Mouse (Mus musculus) cerebellum, postnatal 4 days (tissue): Measurements from ENCODE around the gene Ankrd22.
A peak's percentile ranks its signal among the peaks of the same experiment; 100 is the strongest.
"Not testable (repeated sequence)": the region's sequence is repeated elsewhere in the genome, so short reads cannot be mapped to it uniquely, and the experiment has no call there.

Experiments used
- DNase-seq, 2 experiments: peaks; one replicate each; pipeline ENCODE4 v3.0.0; 2022; ENCODE audit warnings: low spot score in 2 of 2, mixed read lengths in 1 of 2

Gene Ankrd22

DNA sequence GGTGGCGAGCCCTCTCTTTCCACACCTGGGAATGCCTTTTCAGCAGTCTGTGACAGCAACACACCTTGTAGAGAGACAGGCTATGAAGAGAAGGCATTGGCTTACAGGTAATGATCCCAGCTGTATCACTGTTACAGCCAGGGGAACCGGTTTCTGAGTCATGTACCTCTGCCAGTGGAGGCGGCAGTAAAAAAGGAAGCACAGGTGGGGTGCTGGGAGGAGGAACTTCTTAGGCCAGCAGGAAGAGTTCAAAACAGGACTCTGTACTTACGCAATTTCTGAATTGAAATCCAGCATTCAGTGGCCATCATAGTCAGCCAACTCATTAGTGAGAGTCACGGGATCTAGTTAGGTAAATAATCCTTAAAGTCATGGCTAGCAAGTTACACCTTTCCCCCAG is at the start of gene Ankrd22:
Gene Ankrd22, minus strand, starts transcription at position 163 of the 400 bp plus-strand sequence.
- DNase-seq, result no peak

DNA sequence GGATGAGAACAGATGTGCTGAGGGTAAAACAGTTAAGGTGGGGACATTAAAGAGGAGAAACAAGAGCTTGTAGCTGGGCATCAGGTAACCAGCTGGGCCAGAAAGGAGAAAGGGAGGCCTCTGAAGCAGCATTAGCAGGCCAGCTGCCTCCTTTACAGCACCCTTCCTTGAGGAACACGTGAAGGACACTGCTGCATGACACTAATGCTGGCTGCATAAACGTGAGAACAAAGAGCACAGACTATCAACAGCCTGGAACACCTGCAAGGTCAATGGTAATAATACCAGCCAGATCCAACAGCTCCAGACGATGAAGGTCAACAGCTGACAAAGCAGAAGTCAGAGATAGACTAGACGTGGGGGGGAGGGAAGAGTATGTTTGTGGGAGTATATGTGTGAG is 48.3 kb upstream of the Ankrd22 start:
- no peak for DNase-seq

DNA sequence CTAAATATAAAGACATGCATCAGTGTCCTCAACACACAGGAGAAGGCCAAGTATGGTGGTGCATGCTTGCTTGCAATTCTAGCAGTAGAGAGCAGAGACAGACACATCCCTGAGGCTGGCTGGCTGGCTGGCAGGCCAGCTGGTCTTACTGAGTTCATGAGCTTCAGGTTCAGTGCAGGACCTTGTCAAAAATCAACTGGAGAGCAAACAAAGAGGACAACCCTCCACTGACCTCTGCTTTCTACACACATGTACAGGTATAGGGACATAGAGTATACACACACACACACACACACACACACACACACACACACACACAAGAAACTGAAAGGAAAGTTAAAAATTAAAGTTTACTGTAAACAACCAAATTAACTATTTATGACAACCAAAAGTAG is 47.4 kb upstream of the Ankrd22 start:
- DNase-seq, result no peak

DNA sequence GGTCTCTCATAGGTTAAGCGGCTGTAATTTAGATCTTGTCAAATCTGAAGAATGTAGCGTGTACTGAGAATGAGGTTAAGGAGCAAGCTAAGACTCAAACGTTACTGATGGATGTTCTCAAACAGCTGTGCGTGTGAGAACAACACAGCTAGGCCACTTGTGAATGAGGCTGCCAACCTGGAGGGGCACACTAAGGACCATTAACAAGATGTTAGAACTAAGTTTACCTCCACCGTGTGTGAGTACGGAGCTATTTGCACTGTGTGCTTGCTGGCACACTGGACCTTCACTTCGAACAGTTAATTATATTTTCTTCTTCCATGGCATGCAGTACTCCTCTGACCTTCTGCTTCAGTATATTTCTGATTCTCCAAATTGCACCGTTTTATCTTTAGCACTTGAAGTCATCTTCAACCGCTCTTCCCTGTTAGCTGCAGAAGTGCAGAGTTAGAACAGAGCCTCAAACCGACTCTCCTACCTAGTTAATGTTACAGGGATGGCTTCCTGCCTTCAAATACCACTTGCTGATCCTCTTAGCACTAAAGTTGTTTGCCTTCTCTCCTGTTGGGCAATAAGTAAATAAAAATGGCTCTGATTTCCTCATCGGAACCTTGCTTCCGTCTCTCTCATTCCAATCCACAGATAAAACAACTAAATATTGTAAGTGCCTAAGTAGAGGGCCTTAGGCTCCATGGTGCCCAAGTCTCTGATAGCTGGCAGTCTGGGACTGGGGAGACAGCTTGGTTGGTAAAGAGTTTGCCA is 46.8 kb upstream of the Ankrd22 start:
- DNase-seq, result no peak

DNA sequence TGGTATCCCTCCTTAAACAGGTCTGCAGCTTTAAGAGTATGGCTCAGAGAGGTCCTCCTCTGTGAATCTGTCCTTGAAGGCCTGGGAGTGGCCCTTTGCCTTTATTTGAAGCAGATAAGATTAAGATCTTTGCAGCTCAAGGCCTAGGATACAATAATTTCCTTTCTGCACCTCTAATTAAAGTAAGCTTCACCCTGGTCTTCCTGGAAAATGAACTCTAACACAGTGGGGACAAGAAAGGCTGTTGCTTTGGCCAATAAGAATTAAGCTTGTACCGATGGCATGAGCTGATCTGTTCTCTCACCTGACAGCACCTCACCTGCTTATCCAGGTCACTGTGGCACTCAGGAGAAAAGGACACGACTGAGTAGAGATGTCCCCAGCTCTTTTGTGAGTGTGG is 45.0 kb upstream of the Ankrd22 start:
- no peak for DNase-seq

DNA sequence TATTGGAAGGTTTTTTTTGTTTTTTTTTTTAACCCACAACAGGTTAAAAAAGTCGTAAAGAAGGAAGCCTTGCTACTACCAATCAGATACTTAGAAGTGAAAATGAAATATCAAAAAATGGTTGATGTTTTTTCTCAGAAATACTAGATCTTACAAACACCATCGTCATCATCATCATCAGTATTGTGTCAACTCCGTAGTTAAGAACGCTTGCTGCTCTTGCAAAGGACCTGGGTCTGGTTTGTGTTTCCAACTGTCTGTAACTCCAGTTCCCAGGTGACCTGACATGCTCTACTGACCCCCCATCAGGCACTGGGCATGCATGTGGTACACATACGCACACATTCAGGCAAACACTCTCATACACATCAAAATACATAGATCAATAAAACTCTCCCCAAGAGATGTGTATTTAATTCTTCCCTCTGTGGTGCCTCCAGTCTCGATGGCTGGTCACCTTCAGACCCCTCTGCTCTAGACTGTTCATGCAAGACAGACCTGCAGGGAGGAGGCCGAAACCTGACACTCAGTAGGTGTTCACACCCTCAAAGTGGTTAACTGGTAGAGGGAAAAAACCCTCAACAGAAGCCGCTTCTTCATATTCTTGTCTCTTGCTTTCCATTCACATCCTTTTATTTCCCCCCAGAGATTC is 44.2 kb upstream of the Ankrd22 start:
- DNase-seq, result no peak

DNA sequence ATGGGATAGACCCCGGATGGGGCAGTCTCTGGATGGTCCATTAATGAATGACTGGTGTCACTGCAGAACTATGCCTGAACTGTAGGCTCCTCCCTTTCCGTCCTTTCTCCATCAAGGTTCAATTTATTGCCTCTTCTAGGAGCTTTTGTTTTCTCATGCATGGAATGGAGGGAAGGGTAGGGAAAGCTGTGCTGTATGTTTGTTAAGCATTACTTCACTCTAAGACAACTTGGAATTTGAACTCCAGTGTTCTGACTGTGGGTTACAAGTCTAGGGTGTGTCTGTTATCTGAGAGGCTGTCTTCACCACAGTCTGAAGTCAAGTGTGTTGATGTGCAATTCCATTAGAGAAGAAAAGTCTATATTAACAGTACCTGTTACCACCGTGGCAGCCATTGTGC is 43.2 kb upstream of the Ankrd22 start:
- DNase-seq, result no peak

DNA sequence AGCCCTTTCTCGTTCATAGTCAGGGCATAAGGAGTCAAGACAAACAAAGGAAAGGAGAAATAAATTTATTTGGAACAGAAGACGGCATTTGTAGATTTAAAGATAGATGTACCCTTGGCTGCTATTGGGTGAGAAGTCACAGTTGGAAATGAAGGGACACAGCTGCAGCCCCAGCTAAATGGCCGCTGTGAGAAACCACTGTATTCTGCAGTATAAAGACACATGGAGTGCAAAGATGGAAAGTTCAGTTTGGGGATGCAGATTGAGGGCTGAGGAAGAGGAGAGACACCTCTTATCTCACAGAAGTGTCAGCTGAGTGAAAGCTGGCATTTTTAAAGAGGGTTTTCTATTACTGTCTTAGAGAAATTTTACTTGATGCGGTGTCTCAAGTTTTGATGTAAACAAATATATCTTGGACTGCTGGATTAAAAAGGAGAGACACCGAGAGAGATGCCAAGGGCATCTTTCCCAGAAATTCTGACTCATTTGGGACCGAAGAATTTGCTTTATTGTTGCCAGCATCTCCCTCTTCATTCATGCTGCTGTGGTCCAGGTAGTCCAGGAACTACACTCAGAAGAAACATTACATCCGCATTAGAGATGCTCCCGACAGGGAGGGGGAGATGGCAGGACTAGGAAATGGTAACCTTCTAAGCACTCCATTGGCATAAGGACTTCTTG is 41.0 kb upstream of the Ankrd22 start:
- no peak for DNase-seq

DNA sequence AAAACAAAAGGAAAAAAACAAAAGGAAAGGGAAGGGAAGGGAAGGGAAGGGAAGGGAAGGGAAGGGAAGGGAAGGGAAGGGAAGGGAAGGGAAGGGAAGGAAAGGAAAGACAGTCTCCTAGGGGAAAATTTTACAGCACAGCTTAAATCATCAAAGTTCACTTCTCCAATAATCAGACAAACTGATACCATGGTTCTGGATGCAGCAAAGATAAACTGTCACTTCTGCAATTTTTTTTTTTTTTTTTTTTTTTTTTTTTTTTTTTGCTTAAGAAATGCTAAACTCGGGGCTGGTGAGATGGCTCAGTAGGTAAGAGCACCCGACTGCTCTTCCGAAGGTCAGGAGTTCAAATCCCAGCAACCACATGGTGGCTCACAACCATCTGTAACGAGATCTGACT is 40.3 kb upstream of the Ankrd22 start:
- DNase-seq, result not testable (repeated sequence)

DNA sequence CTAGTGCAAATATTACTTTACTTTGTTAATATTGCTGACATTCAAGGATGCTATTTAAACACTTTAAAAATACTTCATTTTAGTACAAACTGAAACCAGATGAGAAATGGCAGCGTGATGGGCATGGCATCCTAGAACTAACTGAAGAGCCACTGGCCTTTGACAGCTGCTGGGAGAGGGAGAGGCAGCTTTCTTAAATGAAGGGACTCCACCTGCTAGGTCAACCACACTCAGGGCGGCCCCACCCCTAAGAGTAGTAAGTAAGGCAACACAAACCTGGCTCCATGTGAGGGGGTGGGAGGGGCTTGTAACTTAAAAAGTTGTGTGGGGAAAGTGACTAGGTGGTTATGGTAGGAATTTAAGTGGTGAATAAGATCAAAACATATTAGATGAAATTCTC is 36.8 kb upstream of the Ankrd22 start:
- DNase-seq, result no peak

DNA sequence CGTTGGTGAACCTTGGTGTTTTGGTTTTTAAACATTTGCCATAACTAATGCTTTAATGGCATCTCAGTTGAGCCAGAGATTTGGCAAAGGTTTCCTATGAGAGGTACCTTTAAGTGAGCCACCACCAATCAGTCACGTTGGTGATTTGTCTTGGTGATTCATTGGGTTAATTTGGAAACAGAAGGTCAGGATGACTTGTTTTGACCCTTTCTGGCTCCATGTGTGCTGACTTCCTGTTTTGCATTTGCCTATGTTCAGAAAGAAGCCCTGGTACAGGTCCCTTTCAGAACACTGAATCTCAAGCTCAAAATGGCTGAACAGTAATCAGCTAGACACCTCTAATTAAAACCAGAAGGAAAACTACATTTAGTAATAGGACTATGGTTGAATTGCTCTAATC is 33.6 kb upstream of the Ankrd22 start:
- DNase-seq, result no peak

DNA sequence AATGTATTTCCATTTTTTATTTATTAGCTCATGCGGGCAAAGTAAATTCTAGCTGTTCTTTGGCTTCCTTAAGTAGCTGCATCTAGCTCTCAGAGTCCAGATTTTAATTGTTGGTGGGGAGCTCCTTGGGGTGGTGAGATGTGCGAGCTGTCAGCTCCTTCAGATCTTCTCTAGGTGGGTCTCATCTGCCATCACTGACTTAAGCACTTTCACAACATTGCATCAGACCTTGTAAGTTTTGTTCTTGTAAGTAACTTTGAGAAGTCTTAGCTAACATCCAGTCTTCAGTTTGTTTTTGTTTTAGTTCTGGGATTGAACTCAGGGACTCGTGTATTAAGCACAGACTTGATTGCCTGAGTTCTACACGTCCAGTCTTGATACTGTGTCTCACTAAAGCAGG is 33.0 kb upstream of the Ankrd22 start:
- no peak for DNase-seq

DNA sequence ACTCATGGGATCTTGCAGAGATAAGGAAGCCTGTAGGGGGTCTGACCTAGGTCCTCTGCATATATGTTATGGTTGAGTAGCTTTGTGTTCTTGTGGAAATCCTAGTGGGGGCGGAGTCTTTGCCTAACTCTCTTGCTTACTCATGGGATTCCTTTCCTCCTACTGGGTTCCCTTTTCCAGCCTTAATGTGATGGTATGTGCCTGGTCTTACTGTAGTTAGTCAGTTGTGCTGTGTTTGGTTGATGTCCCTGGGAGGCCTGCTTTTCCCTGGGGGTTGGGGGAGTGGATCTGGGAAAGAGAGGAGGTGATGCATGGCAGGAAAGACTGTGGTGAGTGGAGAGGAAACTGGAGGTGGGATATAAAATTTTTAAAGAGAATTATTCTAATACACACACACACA is 32.2 kb upstream of the Ankrd22 start:
- DNase-seq, result no peak

DNA sequence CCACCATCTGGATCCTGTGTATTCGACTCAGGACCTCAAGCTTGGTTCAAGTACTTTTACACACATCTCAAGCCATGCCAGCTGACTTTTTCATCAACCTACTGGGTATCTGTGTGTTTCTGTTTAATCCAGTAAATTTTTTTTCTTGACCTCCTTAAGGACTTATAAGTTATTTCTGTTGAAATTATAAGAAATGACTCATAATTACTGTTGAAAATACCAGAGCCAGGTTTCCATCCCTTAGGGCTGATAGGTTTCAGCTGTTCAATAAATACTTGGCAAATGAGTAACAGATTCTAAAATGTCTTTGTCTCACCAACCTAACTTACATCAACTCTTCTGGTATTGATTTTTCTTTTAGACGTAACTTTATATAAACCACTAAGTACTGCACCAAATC is 29.2 kb upstream of the Ankrd22 start:
- no peak for DNase-seq

DNA sequence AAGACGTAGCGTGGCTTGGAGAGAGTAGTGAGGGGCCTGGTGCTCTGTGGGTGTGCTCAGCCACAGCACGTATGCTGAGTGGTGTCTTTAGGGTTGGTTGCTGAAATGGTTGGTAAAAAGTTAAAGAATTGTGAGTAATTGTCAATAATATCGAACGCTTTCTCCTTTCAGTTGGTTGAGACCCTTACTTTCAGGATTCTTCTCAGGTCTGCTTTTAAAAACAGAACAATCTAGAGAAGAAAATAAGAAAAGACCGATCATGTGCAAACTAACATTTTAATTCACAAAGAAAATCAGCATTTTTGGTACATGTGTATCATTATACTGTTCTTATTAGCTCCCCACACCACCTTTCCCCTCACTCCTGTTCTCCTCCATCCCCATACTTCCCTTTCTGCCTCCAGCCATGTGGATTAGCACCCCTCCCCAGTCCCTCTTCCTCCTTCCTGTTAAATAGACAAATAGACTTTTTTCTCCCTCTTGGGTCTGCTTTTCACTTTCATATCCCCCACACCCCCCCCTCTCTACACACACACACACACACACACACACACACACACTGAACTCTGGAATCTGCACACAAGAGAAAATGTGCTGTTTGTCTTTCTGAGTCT is 28.4 kb upstream of the Ankrd22 start:
- no peak for DNase-seq

DNA sequence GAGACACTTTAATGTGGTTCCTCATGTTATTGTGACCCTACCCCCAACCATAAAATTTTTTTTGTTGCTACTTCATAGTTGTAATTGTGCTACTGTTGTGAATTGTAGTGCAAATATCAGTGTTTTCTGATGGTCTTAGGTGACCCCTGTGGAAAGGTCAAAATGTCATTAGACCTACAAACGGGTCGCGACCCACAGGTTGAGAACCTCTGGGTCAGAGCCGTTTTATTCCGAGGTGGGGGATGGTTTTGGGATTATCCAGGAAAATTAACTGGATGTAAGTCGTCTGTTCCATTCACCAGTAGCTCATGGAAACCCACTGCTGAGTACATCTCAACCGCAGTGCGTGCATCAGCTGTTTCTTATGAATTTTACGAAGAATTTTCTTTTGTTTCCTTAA is 27.8 kb upstream of the Ankrd22 start:
- no peak for DNase-seq

DNA sequence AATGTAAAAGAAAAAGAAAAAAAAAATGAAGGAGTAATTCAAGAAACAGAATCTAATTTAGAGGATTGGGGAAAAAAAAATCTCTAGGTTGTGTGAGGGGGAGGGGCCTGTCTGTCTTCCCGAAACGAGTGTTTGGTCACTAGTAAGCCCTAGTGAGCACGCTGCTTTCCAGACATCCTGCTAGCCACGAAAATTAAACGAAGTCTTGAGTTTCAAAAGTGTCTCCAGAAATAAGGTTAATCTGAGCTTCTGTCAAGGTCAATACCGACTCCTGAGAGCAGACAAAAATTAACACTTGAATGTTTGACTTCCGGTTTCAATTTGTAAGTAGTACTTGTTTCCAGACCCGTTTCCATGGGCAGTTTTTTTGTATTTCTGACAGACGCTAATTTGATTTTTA is 27.3 kb upstream of the Ankrd22 start:
- no peak for DNase-seq

DNA sequence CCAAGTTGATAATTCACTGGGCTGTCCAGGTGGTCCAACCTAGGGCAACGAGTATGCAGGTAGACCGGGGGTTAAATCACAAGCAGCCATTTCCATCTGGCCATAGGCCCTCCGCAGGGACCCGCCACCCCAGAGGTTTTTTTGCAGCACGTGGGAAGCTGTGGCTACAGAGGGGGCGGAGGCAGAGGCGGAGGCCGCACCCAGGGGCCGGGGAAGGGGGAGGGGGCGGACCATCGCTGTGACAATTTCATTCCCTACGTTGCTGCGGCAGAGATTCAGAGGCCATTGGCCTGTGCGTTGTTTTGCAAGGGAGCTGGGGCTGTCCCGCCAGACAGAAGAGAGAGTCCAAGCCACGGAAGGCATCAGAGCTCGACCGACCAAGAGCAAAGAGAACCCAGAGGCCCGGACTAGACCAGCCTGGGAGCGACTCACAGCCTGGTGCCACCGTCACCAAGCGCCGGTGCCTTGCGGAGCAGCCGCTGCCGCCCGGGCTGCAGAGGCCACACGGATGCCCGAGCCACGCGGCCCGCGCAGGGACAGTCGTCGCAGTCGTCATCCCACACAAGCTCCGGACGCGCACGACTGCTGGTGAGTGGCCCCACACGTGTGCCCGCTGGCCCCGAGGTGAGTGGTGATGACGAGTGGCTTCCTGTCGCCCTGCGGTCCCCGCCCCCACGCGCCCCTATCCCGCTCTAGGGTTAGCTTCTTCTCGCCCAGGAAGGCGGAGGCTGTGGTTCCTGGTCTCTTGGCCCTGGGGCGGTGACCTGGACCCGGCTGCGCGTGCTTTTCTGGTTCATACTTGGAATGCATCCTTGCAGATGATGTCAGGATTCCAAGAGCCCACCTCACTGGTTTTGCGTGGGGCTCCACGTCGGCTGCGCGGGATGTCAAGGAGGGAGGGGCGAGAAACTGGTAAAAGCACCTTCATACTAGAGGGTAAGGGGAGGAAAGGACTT is 26.4 kb upstream of the Ankrd22 start, which contains the start of gene Stambpl1:
Gene Stambpl1, plus strand, starts transcription at position 222 of the 956 bp plus-strand sequence.
- peak; percentile 56 to 57 for DNase-seq

DNA sequence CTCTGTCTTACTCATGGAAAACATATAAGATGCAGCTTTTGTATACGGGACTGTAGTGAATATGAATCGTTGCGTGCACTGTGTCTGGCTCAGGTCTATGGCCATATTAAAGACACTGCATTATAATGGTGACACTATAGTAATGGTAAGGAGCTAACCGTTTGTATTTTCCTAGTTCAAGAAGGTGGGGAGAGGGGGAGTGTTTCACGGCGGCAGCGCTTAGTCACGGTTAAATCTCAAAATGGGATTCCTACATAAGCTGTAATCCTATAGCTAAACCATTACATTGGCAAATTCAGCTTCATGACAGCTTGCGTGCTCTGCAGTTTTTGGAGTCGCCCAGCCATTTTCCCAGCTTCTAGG is 25.8 kb upstream of the Ankrd22 start:
- no peak for DNase-seq

DNA sequence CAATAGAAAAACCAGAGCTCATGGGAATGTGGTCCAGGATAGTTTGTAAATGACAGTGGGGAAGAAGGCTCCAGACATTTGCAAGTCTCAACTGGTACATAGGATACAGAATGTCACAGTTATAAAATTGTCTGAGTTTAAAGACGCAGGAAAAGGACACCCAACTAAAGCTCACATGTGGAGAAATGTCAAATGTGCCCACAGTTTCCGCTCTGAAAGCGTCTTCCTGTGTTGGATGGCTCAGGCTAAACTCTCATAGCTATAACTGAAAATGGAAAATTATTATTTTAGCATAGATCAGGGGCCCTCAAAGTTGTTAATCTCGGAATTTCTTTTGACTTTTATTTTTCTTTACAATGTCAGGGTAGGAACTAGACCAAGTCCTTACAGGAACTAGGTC is 21.0 kb upstream of the Ankrd22 start:
- DNase-seq, result no peak

DNA sequence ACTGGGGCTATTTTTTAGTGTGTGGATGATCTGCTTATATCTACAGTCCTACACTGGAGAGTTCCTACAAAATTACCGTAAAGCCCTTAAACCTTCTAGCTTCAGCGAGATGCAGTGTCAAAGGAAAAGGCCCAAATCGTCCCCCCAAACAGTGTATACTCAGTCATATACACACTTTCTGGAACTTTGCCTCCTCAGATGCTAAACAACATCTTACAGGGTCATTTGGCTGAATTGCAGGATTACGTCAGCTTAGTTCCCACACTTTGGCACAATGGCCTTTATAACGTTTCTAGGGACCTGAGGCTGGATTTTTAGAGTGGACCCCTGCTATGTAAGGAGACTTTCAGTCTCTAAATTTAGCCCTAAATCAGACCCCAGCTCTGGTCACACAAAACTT is 16.6 kb upstream of the Ankrd22 start:
- DNase-seq, result no peak
